Mouse (Mus musculus): ENCODE data around the gene Ppp6r2. TPM values are rescaled to one million over a fixed set of nuclear protein-coding genes. Genes with fewer than 3 reads are reported as not detected.

Ppp6r2 gene
- total and polyA plus RNA-seq, 2 experiments from 2014 or later = 87.1 to 225 TPM

DNA sequence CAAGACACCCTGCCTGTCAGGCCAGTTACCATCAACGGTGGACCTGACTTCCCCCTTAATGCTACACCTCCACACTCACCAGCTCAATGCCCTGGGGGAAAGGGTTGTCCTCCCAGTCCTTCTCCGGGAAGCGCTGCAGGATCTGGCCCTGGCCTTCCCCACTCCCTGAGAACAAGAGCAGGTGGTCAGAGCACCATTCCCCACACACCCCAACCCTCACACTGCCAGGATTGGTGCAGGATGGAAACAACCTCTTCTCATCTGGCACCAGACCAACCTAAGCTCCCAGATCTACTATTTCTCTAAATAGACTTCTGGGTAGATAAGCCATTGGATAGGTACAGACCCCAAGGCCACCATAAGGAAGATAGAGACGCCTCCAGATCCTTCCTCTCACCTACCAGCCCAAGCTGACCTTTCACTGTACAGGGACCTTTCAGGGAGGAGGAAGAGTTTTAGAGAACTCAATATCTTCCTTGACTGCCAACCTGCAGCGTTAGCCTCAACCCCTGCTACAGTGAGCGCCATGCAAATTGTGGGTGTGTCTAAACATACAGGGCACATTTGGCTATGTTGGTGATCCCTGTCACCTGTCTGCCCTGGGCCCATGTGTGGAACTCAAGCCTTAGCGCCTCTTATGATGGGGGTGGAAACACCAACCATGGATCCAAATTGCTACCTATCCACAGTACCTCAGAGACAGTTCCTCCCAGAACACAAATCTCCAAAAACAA, 97.2 kb downstream of the Ppp6r2 start:
- Histone ChIP-seq H3K27ac (ENCODE audit: low read depth, low read length) (no peak overlapping the region), H3K9me3 (ENCODE audit: low read length) (no peaks in the 10 kb centered on the region), H3K4me1 (ENCODE audit: insufficient read depth, low read length) (peaks cover 5% of the 10 kb centered on the region), H3K9ac (replicated peaks; ENCODE audit: low read length, poor library complexity, severe bottlenecking) (no peak overlapping the region), H3K27me3 (ENCODE audit: insufficient read depth, low read length) (no peaks in the 10 kb centered on the region), H3K4me2 (ENCODE audit: low read depth, low read length, poor library complexity, severe bottlenecking) (no peak overlapping the region), H3K36me3 (ENCODE audit: insufficient read depth, low read length) (peaks cover 41% of the 10 kb centered on the region), H3K4me3 (ENCODE audit: low read depth, low read length) (no peak overlapping the region)
- WGBS = 88% methylated on average over 7 of the region's 7 CpGs
- no peak for TF ChIP-seq CTCF (IDR thresholded peaks at IDR 0.05)
- DNase-seq (ENCODE audit: low spot score) (no peak), ATAC-seq (ENCODE audit: low FRiP score) (no peak)

- Histone ChIP-seq H3K9me3 (ENCODE audit: low read length) (no peaks in the 10 kb centered on the region), H3K4me2 (ENCODE audit: low read depth, low read length, poor library complexity, severe bottlenecking) (no peak overlapping the region), H3K27ac (ENCODE audit: low read depth, low read length) (no peak overlapping the region), H3K36me3 (ENCODE audit: insufficient read depth, low read length) (peaks cover 27% of the 10 kb centered on the region), H3K9ac (replicated peaks; ENCODE audit: low read length, poor library complexity, severe bottlenecking) (no peak overlapping the region), H3K27me3 (ENCODE audit: insufficient read depth, low read length) (no peaks in the 10 kb centered on the region), H3K4me1 (ENCODE audit: insufficient read depth, low read length) (peaks cover 12% of the 10 kb centered on the region), H3K4me3 (ENCODE audit: low read depth, low read length) (no peak overlapping the region)
- peak; percentile 36 for DNase-seq (ENCODE audit: low spot score)
- ATAC-seq (ENCODE audit: low FRiP score) = no peak
- no peak for TF ChIP-seq CTCF (IDR thresholded peaks at IDR 0.05)
- 68% methylated on average over 6 of the region's 6 CpGs for WGBS
Observed at GRCm38 (mm10) chr15:89309962-89310498, 98.7 kb downstream of the Ppp6r2 start.

DNA sequence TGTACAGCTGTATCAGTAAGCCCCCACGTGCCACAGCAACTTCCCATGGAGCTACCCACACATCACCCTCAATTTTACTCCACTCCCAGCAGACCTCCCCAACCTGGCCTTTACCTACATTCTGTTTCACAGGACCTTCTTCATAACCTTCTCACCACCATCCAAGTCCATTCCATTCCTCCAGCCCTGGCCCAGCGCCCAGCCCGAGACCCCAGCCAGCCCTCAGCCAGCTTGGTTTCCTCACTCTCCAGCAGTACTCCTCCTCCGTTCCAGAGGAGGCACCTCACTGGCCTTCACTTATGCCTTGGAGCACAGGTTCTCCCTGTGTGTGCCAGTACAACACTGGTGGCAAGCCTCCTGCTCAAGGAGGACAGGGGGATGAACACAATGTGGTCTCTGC, 102.0 kb downstream of the Ppp6r2 start:
- Histone ChIP-seq H3K27me3 (ENCODE audit: insufficient read depth, low read length) (no peaks in the 10 kb centered on the region), H3K9me3 (ENCODE audit: low read length) (no peaks in the 10 kb centered on the region), H3K9ac (replicated peaks; ENCODE audit: low read length, poor library complexity, severe bottlenecking) (0 out of 2 replicates have a peak overlapping the region, but pooled peaks have one; percentile 36), H3K4me3 (ENCODE audit: low read depth, low read length) (no peak overlapping the region; the same call in 1 of the 2 replicates), H3K4me2 (ENCODE audit: low read depth, low read length, poor library complexity, severe bottlenecking) (peak overlapping the region; percentile 89), H3K36me3 (ENCODE audit: insufficient read depth, low read length) (no peaks in the 10 kb centered on the region), H3K27ac (ENCODE audit: low read depth, low read length) (no peak overlapping the region), H3K4me1 (ENCODE audit: insufficient read depth, low read length) (peaks cover 12% of the 10 kb centered on the region)
- no peak for TF ChIP-seq CTCF (IDR thresholded peaks at IDR 0.05)
- DNase-seq (ENCODE audit: low spot score) (no peak), ATAC-seq (ENCODE audit: low FRiP score) (no peak)
- WGBS = 78% methylated on average over 4 of the region's 4 CpGs

GRCm38 (mm10) chr15:89314107-89314506, 102.8 kb downstream of the Ppp6r2 start:
- peaks cover 12% of the 10 kb centered on the region for H3K4me1 ChIP-seq (ENCODE audit: insufficient read depth, low read length)
- H3K9me3 ChIP-seq (ENCODE audit: low read length) = no peaks in the 10 kb centered on the region
- H3K27me3 ChIP-seq (ENCODE audit: insufficient read depth, low read length) = no peaks in the 10 kb centered on the region
- H3K4me3 ChIP-seq (ENCODE audit: low read depth, low read length) = peak overlapping the region; percentile 87
- 0 out of 2 replicates have a peak overlapping the region, but pooled peaks have one; percentile 64 for H3K27ac ChIP-seq (ENCODE audit: low read depth, low read length)
- no peak for ATAC-seq (ENCODE audit: low FRiP score)
- peak overlapping the region; percentile 71 for H3K9ac ChIP-seq (replicated peaks; ENCODE audit: low read length, poor library complexity, severe bottlenecking)
- H3K4me2 ChIP-seq (ENCODE audit: low read depth, low read length, poor library complexity, severe bottlenecking) = peak overlapping the region; percentile 89
- DNase-seq (ENCODE audit: low spot score) = no peak
- WGBS = 30% methylated on average over 3 of the region's 3 CpGs
- H3K36me3 ChIP-seq (ENCODE audit: insufficient read depth, low read length) = no peaks in the 10 kb centered on the region
- TF ChIP-seq CTCF (IDR thresholded peaks at IDR 0.05) = no peak

- peak overlapping the region; percentile 64 for H3K27ac ChIP-seq (ENCODE audit: low read depth, low read length)
- TF ChIP-seq CTCF (IDR thresholded peaks at IDR 0.05) = peak; percentile 46
- under 1% methylated on average over 57 of the region's 58 CpGs for WGBS
Observed at GRCm38 (mm10) chr15:89314511-89315189, 103.3 kb downstream of the Ppp6r2 start.

More at GRCm38 (mm10) chr15:89314511-89315189, 103.3 kb downstream of the Ppp6r2 start:
- peak; percentile 28 for ATAC-seq (ENCODE audit: low FRiP score)
- Histone ChIP-seq H3K36me3 (ENCODE audit: insufficient read depth, low read length) (no peaks in the 10 kb centered on the region), H3K9ac (replicated peaks; ENCODE audit: low read length, poor library complexity, severe bottlenecking) (peak overlapping the region; percentile 71), H3K9me3 (ENCODE audit: low read length) (no peaks in the 10 kb centered on the region), H3K27me3 (ENCODE audit: insufficient read depth, low read length) (no peaks in the 10 kb centered on the region), H3K4me1 (ENCODE audit: insufficient read depth, low read length) (peaks cover 12% of the 10 kb centered on the region), H3K4me3 (ENCODE audit: low read depth, low read length) (peak overlapping the region; percentile 87), H3K4me2 (ENCODE audit: low read depth, low read length, poor library complexity, severe bottlenecking) (peak overlapping the region; percentile 89)
- DNase-seq (ENCODE audit: low spot score) = peak; percentile 26

All from midbrain, postnatal 0 days (tissue).